Mouse (Mus musculus) embryonic fibroblast, embryonic 13.5 days (primary cell): ENCODE measurements around the gene Pex16.

Experiments used
- CTCF ChIP-seq: IDR thresholded peaks from 2 replicates; pipeline ENCODE4 v1.5.1; 2011; ENCODE audit warnings: mild to moderate bottlenecking, control low read depth, low read length, moderate library complexity, borderline replicate concordance; ENCODE audit not compliant: insufficient read depth
- POLR2A ChIP-seq: IDR thresholded peaks from 2 replicates; pipeline ENCODE4 v1.6.1; 2011; ENCODE audit warnings: low read depth, mild to moderate bottlenecking, control low read depth, low read length, moderate library complexity

- TF ChIP-seq POLR2A: no peak
- TF ChIP-seq CTCF: no peak
These were observed 13.6 kb downstream of the Pex16 start for GRCm38 (mm10) chr2:92388081-92388517.
